In genomic region chr7:132478295-132478809, GRCm38 (mm10) we compare ENCODE assay signal across 16 mouse cellular contexts.
DNase-seq lines count a peak whose midpoint lies in the region; ATAC-seq lines count a peak whose summit lies in the region.
"Had no signal": no experiment of that assay in that cellular context is flagged by ENCODE, and none has a peak within 500 bp of the region (broad histone marks: within the 10 kb centered on the region; RNA-seq: fewer than 3 reads in every experiment).

No protein-coding gene starts in this region.

- peaks cover 6% of the 10 kb centered on the region; the same call in 1 of the 2 replicates for H3K27me3 ChIP-seq in forebrain, embryonic 10.5 days (ENCODE audit: poor library complexity, severe bottlenecking)
- H3K27me3 ChIP-seq in forebrain, embryonic 11.5 days (ENCODE audit: control insufficient read depth, insufficient read depth, low read length): no peaks in the 10 kb centered on the region
- H3K27me3 ChIP-seq in hindbrain, embryonic 10.5 days (ENCODE audit: insufficient read depth, poor library complexity, severe bottlenecking): 0 out of 2 replicates have a peak, but pooled peaks cover 3% of the 10 kb centered on the region
- H3K27me3 ChIP-seq in midbrain, embryonic 13.5 days: no peaks in the 10 kb centered on the region
- peaks cover 14% of the 10 kb centered on the region for H3K27me3 ChIP-seq in heart, embryonic 12.5 days (replicated peaks)

- H3K36me3 ChIP-seq in forebrain, embryonic 10.5 days (replicated peaks): no peaks in the 10 kb centered on the region
- no peaks in the 10 kb centered on the region for H3K36me3 ChIP-seq in forebrain, embryonic 11.5 days (ENCODE audit: control insufficient read depth, insufficient read depth, low read length)
- H3K36me3 ChIP-seq in hindbrain, embryonic 10.5 days: no peaks in the 10 kb centered on the region
- H3K36me3 ChIP-seq in midbrain, embryonic 13.5 days: no peaks in the 10 kb centered on the region
- no peaks in the 10 kb centered on the region for H3K36me3 ChIP-seq in heart, embryonic 12.5 days
- H3K36me3 ChIP-seq: heart, embryonic 13.5 days; liver, embryonic 12.5 days had no signal

- no peak overlapping the region for H3K4me2 ChIP-seq in forebrain, embryonic 11.5 days (ENCODE audit: low read depth, low read length, severe bottlenecking)
- H3K4me2 ChIP-seq in midbrain, embryonic 13.5 days (replicated peaks): no peak overlapping the region
- H3K4me2 ChIP-seq in heart, embryonic 12.5 days: no peak overlapping the region
- H3K4me2 ChIP-seq: heart, embryonic 13.5 days; liver, embryonic 12.5 days had no signal

- no peak overlapping the region for H3K4me3 ChIP-seq in forebrain, embryonic 10.5 days
- H3K4me3 ChIP-seq in forebrain, embryonic 11.5 days (ENCODE audit: low read depth, low read length): no peak overlapping the region
- no peak overlapping the region for H3K4me3 ChIP-seq in hindbrain, embryonic 10.5 days
- H3K4me3 ChIP-seq in midbrain, embryonic 13.5 days (replicated peaks): no peak overlapping the region
- H3K4me3 ChIP-seq in heart, embryonic 12.5 days: no peak overlapping the region
- H3K4me3 ChIP-seq: heart, embryonic 13.5 days; liver, embryonic 12.5 days had no signal

- no peak for DNase-seq in forebrain, embryonic 10.5 days (ENCODE audit: extremely low spot score, low spot score)
- DNase-seq in forebrain, embryonic 11.5 days (ENCODE audit: low spot score): no peak
- peak; percentile 91 for DNase-seq in MN1 (ENCODE audit: low spot score)
- DNase-seq in hindbrain, embryonic 10.5 days (ENCODE audit: low spot score): no peak
- DNase-seq in lung, postnatal 4 days: no peak
- DNase-seq in embryo, embryonic 10.5 days (ENCODE audit: low spot score): no peak
- DNase-seq: cerebellum, adult 9-10 months; gastrocnemius, postnatal 10 days; spleen, adult 18-20 months had no signal

- no peak overlapping the region for H3K9ac ChIP-seq in forebrain, embryonic 11.5 days (ENCODE audit: low read length)
- H3K9ac ChIP-seq in midbrain, embryonic 13.5 days (replicated peaks): no peak overlapping the region
- H3K9ac ChIP-seq in heart, embryonic 12.5 days: no peak overlapping the region
- H3K9ac ChIP-seq: heart, embryonic 13.5 days; liver, embryonic 12.5 days had no signal

- ATAC-seq in forebrain, embryonic 11.5 days (replicated peaks; ENCODE audit: low FRiP score): no peak
- ATAC-seq in midbrain, embryonic 13.5 days: peak; percentile 82
- no peak for ATAC-seq in heart, embryonic 12.5 days (ENCODE audit: insufficient number of reproducible peaks, low FRiP score)
- ATAC-seq: inflammation-experienced regulatory T-cells, adult 6 months; liver, embryonic 12.5 days; lung, postnatal 0 days had no signal

- WGBS in forebrain, embryonic 10.5 days: 70% methylated on average over 9 of the region's 9 CpGs
- WGBS in forebrain, embryonic 11.5 days: 64% methylated on average over 9 of the region's 9 CpGs
- WGBS in hindbrain, embryonic 10.5 days: 85% methylated on average over 9 of the region's 9 CpGs
- 39% methylated on average over 9 of the region's 9 CpGs for WGBS in midbrain, embryonic 13.5 days
- 64% methylated on average over 9 of the region's 9 CpGs for WGBS in heart, embryonic 12.5 days

- peaks cover 19% of the 10 kb centered on the region for H3K4me1 ChIP-seq in forebrain, embryonic 10.5 days
- H3K4me1 ChIP-seq in forebrain, embryonic 11.5 days (replicated peaks; ENCODE audit: control insufficient read depth, insufficient read depth, low read length): 0 out of 2 replicates have a peak, but pooled peaks cover 6% of the 10 kb centered on the region
- H3K4me1 ChIP-seq in hindbrain, embryonic 10.5 days (replicated peaks): peaks cover 37% of the 10 kb centered on the region
- H3K4me1 ChIP-seq in midbrain, embryonic 13.5 days (replicated peaks): peaks cover 14% of the 10 kb centered on the region
- H3K4me1 ChIP-seq in heart, embryonic 12.5 days (replicated peaks): no peaks in the 10 kb centered on the region
- H3K4me1 ChIP-seq: heart, embryonic 13.5 days; liver, embryonic 12.5 days had no signal

- no peaks in the 10 kb centered on the region for H3K9me3 ChIP-seq in forebrain, embryonic 10.5 days
- H3K9me3 ChIP-seq in forebrain, embryonic 11.5 days (ENCODE audit: control insufficient read depth, low read length): no peaks in the 10 kb centered on the region
- H3K9me3 ChIP-seq in hindbrain, embryonic 10.5 days: no peaks in the 10 kb centered on the region
- H3K9me3 ChIP-seq in midbrain, embryonic 13.5 days: no peaks in the 10 kb centered on the region
- H3K9me3 ChIP-seq in heart, embryonic 12.5 days (replicated peaks): no peaks in the 10 kb centered on the region
- H3K9me3 ChIP-seq: heart, embryonic 13.5 days; liver, embryonic 12.5 days had no signal

- peak overlapping the region; percentile 60; the same call in 1 of the 2 replicates for H3K27ac ChIP-seq in forebrain, embryonic 10.5 days
- H3K27ac ChIP-seq in forebrain, embryonic 11.5 days (ENCODE audit: low read depth, low read length): no peak overlapping the region
- 0 out of 2 replicates have a peak overlapping the region, but pooled peaks have one; percentile 29 for H3K27ac ChIP-seq in hindbrain, embryonic 10.5 days
- H3K27ac ChIP-seq in midbrain, embryonic 13.5 days: peak overlapping the region; percentile 64; the same call in 1 of the 2 replicates
- no peak overlapping the region for H3K27ac ChIP-seq in heart, embryonic 12.5 days (ENCODE audit: poor library complexity, severe bottlenecking)
- H3K27ac ChIP-seq: heart, embryonic 13.5 days; kidney, postnatal 0 days; liver, embryonic 12.5 days had no signal

Comparison
In these comparisons a context has a peak if more than half of its experiments do, and no peak if none do; other contexts are left out.
1. H3K27ac ChIP-seq: peak in forebrain, embryonic 10.5 days (single experiment), hindbrain, embryonic 10.5 days (single experiment) and midbrain, embryonic 13.5 days (single experiment); none in forebrain, embryonic 11.5 days (single experiment) and heart, embryonic 12.5 days (single experiment).